Mouse (Mus musculus) adrenal gland, adult (tissue): ENCODE results near the gene Wsb1.

Experiments used
- DNase-seq, 2 experiments: peaks; one replicate each; pipeline ENCODE4 v3.0.0; 2022 to 2023; ENCODE audit warnings: low spot score in 1 of 2; ENCODE audit not compliant: inconsistent age in 2 of 2

The Wsb1 gene

DNA sequence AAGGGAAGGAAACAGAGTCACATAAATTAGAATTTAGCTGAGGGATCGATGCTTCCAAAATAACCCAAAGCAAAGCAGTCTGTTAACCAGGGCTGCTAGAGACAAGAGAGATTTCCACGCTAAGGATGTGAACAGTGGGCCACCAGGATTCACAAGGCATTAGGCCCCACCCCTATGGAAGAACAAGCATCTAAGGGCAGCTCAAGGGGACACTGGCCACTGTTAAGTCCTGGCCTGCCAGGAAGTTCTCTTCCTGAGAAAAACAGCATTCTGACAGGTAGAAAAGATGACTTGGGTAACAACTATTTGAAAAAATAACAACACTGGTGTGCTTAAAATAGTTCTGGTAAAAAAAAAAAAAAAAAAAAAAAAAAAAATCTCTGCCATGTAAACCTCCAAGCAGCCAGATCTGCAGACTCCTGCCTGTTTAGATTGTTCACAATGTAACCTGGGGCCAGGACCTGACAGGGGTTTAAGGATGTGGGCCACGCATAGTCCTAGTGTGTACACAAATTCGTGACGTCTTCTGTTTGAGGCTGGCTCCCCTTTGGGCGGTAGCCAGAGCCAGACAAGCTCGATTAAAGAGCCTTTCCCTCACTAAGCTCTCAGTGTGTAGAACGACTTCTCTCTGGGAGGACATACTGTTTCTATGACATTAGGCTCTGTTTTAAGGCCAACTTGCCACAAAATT lies 35.4 kb downstream of the Wsb1 start:
- DNase-seq = peak in 1 of 2 experiments; percentile 34

DNA sequence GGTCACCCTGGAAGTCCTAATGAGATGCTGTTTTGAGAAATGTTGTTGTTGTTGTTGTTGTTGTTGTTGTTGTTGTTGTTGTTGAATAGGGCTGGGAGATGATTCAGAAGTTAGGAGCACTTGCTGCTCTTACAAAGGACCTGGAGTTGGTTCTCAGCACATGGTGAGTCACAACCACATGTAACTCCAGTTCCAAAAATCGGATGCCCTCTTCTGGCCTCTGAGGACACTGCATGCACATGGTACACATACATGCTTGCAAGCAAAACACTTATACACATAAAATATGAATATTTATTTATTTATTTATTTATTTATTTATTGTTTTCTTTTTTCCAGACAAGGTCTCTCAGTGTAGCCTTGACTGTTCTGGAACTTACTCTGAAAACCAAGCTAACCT lies 36.4 kb downstream of the Wsb1 start:
- DNase-seq = no peak

DNA sequence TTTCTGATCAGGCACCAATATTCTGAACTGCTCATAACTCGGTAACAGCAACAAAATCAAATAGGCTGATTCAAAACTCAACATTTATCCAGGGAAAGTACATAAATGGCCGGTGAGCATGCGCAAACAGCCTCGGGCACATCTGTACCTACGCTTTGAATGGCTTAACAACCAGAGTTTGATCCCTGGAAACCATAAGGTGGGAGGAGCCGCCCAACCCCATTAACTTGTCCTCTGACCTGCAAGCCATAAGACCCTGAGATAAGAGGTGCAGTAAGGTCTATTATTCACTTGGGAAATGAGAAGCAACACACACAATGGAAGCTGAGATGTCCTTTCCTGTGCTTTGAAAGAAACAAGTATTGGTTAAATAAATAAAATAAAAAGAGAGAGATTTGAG lies 37.3 kb downstream of the Wsb1 start:
- no peak for DNase-seq

DNA sequence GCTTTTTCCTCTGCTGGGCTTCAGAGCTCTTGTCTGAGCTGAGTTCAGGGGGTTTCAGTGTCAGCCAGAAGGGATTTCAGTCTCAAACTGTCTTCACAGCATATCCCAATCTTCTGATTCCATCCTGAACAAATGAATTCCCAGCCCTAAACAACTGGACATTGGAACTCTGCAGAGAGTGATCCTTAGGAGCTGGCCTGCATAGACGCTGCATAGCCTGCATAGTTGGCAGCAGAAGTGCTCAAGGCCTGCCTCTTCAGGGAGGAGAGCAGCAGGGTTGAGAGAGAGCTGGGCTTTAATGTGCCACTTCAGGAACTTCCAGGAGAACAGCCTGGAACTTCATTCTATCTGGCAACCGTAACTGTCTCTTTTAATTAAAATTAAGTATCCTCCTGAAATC lies 38.9 kb downstream of the Wsb1 start:
- DNase-seq = no peak

DNA sequence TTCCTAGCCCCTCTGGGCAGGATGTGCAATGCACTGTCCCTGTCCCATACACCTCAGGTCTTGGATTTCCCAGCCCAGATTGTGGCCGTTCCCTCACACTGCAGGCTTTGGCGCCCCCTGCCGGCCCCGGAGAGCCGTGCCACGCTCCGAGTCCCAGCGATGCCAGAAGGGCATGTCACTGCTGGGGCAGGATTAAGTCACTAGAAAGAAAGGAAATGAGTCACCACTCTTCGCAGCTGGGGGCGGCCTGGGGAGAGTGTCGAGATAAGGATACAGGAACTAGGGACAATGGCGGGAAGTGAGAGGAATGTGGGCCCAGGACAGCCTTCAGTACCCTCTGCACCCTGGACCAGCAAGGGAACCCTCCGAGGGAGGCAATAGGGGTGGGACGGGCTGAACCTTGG lies 40.5 kb downstream of the Wsb1 start:
- DNase-seq = peak; percentile 96 to 99

DNA sequence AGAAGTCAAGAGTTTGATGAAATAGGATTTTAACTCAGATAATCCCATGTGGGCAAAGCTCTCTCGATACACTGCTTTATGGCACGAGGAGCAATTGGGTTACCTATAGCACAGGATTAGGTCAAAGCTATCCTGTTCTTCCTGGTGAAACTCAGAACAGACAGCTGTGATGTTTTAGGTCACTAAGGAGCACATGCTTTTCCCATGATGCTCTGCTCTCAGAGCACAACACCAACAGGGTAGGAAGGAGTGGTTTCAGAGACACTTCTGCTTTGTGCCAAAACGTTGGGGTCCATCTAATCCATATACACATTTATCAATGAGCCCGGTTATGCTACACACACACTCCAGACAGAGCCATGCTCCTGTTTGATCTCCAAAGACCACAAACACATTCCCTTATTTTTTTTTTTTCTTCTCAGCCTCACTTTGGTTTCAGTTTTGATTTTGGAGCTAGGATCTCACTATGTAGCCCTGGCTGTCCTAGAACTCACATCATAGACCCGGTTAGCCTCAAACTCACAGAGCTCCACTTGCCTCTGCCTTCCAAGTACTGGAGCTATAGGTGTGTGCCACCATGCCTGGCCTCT lies 44.5 kb downstream of the Wsb1 start:
- DNase-seq = no peak

DNA sequence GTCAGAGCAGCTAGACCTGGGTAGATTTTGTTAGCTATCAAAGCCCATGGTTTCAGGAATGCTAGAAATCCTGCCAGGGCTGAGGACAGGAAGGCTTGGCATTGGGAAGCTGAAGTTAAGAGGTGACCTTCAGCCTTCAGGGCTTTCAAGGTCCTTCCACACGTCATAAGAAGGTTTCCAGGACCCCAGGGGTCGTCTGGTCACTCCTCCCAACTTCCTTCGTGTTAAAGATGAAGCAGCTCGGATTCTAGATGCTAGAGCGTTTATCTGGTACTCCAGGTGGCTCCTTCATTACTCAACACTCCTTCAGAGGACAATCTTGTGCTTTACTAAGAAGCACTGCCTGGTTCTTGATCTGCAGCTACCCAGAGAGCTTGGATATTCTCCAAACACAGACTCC lies 45.4 kb downstream of the Wsb1 start:
- no peak for DNase-seq

DNA sequence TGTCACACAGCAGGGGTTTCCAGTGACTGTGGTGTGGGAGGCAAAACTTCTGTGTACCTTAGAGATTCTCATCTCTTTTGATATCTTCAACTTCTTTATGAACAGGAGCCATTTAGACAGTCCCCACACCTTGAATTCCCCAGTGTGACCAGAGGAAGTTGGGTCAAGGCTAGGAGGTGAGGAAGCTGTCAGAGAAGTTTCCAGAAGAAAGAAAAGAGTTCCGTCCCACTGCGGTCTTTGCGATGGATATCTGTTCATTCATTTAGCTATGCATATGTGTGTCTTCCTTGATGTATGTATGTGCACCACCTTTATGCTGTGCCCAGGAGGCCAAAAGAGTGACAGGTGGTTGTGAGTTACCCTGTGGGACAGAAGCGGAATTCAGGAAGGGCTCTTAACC lies 46.0 kb downstream of the Wsb1 start:
- no peak for DNase-seq

DNA sequence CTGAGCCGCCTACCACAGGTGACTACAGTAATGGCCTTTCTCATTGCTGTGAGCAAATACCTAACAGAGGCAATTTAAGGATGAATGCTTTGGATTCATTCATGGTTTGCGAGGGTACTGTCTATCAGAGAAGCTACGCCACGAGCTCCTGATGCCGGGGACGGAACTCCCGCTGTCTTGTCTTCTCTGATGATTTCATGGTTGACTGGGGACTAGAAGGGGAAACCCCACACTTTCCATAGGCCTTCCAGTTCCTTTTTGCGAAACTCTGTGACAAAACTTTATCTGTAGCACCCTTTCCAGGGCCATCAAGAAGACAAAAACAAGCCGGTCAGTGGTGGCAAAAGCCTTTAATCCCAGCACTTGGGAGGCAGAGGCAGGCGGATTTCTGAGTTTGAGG lies 46.8 kb downstream of the Wsb1 start:
- no peak for DNase-seq

DNA sequence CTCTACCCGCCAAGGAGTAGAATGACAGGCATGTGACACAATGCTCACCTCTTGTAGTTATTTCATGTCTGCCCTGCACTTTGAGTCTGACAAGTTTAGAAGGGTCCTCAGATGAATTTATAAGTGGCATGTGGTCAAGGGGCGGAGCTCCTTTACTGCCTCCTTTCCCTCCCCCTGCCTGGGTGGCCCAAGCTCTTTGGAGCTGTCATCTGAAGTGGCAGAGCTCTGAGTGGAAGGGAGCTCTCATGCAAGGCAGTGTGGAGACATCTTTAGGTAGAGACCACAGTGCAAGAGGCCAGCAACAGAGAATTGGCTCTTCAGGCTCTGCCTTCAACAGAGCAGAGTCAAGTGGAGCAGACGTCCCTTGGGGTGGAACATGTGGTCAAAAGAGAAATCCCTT lies 50.0 kb downstream of the Wsb1 start:
- DNase-seq = no peak

DNA sequence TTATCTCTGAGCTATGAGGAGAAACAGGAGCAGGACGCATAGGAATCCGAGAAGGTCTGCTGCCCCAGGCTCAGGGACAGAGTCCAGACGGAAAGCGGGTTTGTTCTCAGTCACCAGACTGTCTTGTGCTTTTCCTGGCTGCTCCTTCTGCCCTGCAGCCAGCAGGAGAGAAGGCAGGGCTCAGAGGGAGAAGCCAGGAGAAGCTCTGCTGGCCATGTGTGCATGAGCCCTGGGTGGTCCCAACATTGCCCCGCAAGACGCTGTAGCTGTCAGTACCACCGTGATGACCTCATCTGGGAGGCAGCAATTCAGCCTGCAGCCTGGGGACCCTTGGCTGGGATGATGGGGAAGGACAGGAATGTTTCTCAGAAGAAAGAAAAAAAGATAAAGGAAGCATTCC lies 54.0 kb downstream of the Wsb1 start:
- no peak for DNase-seq

DNA sequence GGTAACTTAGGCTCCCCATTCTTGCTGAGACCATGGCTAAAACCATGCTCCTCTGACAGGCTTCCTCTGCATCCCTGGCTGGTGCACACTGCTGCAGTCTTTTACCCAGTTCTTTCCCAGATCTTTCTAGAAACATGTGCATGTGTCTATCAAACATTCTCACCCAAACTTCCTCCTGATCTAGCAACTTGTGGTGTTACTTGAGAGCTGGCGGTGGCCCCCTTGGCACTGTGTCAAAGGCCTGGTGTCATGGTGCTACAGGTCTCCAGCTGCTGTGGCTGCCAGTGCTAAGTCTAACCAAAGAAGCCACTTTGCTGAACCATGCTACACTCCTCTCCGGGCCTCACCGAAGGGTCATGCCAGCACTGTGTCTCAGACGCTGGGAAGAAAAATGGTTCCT lies 55.9 kb downstream of the Wsb1 start:
- DNase-seq = no peak

DNA sequence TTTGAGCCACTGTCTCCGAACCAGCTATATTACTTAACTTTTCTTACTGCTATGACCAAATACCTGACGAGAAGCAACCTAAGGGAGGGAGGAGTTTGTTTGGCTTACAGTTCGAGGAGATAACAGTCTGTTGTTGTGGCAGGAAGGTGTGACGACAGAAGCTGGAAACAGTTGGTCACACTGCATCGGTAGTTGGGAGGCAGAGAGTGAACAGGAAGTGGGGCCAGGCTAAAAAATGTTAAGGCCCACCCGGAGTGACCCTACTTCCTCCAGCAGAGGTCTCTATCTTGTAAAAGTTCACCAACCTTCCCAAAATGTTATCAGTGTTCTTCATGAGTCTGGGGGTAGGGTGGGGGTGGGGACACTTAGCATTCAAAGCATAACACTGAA lies 56.6 kb downstream of the Wsb1 start:
- no peak for DNase-seq

DNA sequence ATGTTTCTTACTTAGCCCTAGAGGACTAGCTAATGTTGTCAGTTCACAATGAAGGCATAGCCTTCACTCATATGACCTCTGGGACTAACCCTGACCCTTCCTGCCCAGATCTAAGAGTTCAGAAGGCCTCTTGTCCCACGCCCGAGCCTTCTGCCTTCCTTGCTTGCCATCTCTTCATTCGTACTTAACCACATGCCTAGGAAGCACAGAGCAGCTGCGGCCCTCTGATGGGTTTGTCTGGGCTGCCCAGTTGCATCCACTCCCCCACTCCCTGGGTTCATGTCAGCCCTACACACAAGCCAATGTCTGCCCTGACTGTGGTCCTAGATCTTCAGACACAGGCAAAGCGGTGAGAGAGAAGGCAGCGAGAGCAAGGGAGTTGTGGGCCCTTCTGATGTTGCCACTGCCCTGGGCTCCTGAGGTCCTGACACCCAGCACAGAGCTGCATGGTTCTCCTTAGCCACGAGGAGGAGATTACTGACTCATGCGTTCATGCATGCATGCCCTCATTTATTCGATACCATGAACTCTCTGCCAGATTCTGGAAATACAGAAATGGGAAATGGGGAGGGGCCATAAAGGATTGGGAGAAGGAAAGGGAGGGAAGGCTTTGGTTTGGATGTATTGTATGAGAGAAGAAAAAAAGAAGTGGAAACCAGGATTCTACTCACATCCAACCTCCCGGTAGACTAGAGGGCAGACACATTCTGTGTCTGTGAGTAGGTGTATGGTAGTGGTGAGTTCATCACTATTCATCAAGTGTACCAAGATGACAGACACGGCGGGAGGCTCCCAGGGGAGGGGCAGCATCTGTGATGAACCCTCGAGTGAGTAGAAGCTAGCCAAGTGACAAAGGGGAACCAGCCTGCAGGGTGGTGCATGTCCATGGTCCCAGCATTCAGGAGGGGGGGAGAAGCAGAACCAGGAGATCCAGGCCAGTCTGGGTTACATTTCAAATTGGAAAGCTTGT lies 57.3 kb downstream of the Wsb1 start:
- DNase-seq = no peak

DNA sequence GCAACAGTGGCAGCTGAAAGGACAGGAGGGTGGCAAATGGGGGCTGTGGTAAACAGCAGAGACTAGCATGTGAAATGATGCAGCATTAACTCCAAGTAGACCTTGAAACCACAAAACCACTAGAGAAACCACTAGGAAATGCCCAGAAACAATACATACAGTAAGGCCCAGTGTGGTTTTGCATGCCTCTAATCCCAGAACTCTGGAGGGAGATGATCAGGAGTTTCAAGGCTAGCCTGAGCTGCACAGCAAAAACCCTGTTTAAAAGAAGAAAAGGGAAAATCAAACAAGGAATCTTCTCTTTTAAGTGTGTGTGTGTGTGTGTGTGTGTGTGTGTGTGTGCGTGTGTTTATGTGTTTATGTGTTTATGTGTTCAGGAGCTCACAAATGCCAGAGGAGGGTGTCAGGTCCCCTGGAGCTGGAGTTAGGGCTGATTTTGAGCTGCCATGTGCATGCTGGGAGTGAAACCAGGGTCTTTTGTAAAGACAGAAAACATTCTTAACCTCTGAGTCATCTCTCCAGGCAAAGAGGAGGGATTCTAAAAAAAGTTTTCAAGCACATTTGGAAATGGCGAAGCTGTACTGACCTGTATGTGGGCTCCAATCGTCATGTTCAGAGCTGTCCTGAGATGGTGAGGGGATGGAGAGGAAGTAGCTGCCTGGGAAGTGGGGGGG lies 58.1 kb downstream of the Wsb1 start:
- no peak for DNase-seq

DNA sequence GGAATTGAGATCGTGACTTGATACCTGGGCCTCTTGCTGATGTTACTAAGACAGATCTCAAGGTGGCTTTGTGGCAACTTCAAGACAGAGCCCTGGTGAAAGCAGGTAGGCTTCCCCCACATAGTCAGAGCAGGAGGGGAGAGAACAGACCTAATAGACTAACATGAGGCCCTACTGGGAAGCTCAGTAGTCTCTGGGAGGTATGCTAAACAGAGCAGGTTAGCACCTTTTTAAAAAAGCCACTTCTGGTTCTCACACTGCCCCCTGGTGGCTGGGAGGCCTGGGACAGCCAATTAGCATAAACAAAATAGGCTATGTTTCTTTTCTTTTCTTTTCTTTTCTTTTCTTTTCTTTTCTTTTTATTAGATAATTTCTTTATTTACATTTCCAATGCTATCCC lies 62.3 kb downstream of the Wsb1 start:
- DNase-seq = no peak

DNA sequence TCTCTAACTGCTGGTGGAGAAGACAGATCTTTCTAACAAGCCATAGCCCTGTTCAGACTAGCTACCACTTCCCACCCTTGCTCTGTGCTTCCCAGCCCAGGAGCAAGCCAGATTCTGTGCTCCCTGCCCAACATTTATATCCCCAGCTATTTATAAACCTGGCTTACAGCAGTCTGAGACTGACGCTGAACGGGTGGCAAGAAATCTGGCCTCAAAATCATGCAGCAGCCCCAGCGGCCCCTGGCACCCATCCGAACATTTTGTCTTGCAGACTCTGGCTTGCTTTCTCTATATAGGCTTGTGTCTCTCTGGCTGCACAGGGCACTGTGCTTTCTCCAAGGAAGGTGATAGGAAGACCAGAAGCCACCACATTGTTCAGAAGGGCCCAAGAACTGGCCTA lies 63.3 kb downstream of the Wsb1 start:
- no peak for DNase-seq

DNA sequence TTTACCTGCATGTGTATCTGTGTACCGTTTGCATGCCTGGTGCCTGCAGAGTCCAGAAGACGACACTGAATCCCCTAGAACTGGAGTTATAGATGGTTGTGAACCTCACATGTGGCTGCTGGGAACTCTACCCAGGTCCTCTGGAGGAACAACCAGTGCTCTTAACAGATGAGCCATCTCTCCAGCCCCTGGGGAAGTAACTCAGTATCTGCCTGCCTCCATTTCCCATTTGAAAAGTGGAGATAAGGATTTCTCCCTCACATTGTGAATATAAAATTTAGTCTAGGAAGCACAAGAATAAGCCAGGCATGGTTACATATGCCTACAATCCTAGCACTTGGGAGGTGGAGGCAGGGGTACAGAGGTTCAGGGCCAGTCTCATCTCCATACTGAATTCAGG lies 64.2 kb downstream of the Wsb1 start:
- no peak for DNase-seq
